Mouse (Mus musculus) mature B cell (primary cell): ENCODE data around the gene Slc9c1.
"Not testable (repeated sequence)": the region's sequence is repeated elsewhere in the genome, so short reads cannot be mapped to it uniquely, and the experiment has no call there.

Experiments
- in situ Hi-C: fragments of 300-500 bp; cut with MboI; formaldehyde crosslinking; loops from 2 replicates; pipeline ENCODE4 v1.14.3; 2019

Slc9c1 gene

GRCm38 (mm10) chr16:45535009-45535408 lies at the start of gene Slc9c1:
Slc9c1 (plus strand) TSS chr16:45535309.
- in situ Hi-C loops, result no loop called here

GRCm38 (mm10) chr16:45492927-45493326 lies 42.2 kb upstream of the Slc9c1 start, which contains the start of gene Gm609:
Gm609 (minus strand) TSS chr16:45492969.
- in situ Hi-C loops, result no loop called here

- in situ Hi-C loops, result no loop called here
Observed at GRCm38 (mm10) chr16:45495326-45495725, 39.8 kb upstream of the Slc9c1 start.

GRCm38 (mm10) chr16:45525551-45525950 lies 9.6 kb upstream of the Slc9c1 start:
- in situ Hi-C loops, result no loop called here

GRCm38 (mm10) chr16:45531950-45532349 lies 3.2 kb upstream of the Slc9c1 start, which contains the start of gene Gm17783:
Gm17783 (minus strand) TSS chr16:45532050.
- in situ Hi-C loops, result no loop called here

GRCm38 (mm10) chr16:45538342-45538741 lies 3.2 kb downstream of the Slc9c1 start:
- in situ Hi-C loops, result not testable (repeated sequence)

GRCm38 (mm10) chr16:45542108-45542507 lies 7.0 kb downstream of the Slc9c1 start:
- in situ Hi-C loops, result no loop called here

- in situ Hi-C loops, result no loop called here
Observed at GRCm38 (mm10) chr16:45544341-45544740, 9.2 kb downstream of the Slc9c1 start.

- in situ Hi-C loops, result no loop called here
Observed at GRCm38 (mm10) chr16:45547982-45548381, 12.9 kb downstream of the Slc9c1 start.

GRCm38 (mm10) chr16:45551579-45551978 lies 16.5 kb downstream of the Slc9c1 start:
- in situ Hi-C loops, result no loop called here

GRCm38 (mm10) chr16:45561747-45562146 lies 26.6 kb downstream of the Slc9c1 start:
- in situ Hi-C loops, result no loop called here

- in situ Hi-C loops, result no loop called here
Observed at GRCm38 (mm10) chr16:45572307-45572706, 37.2 kb downstream of the Slc9c1 start.

- in situ Hi-C loops, result no loop called here
Observed at GRCm38 (mm10) chr16:45579883-45580282, 44.8 kb downstream of the Slc9c1 start.

- in situ Hi-C loops, result no loop called here
Observed at GRCm38 (mm10) chr16:45582512-45582911, 47.4 kb downstream of the Slc9c1 start.

GRCm38 (mm10) chr16:45593656-45594055 lies 58.5 kb downstream of the Slc9c1 start:
- in situ Hi-C loops, result no loop called here

GRCm38 (mm10) chr16:45595494-45595893 lies 60.4 kb downstream of the Slc9c1 start:
- in situ Hi-C loops, result no loop called here

- in situ Hi-C loops, result no loop called here
Observed at GRCm38 (mm10) chr16:45608481-45608954, 73.4 kb downstream of the Slc9c1 start.

- in situ Hi-C loops, result no loop called here
Observed at GRCm38 (mm10) chr16:45609300-45609699, 74.2 kb downstream of the Slc9c1 start.

GRCm38 (mm10) chr16:45610267-45610666 lies 75.2 kb downstream of the Slc9c1 start, which contains the start of gene Gcsam:
Gcsam (plus strand) TSS chr16:45610380.
- in situ Hi-C loops, result no loop called here

- in situ Hi-C loops, result no loop called here
Observed at GRCm38 (mm10) chr16:45613247-45613646, 78.1 kb downstream of the Slc9c1 start.

GRCm38 (mm10) chr16:45615944-45616343 lies 80.8 kb downstream of the Slc9c1 start:
- in situ Hi-C loops, result no loop called here

- in situ Hi-C loops, result loop anchor here (10.0 kb wide), 1 partner anchor 425 kb away; no protein-coding TSS in a partner anchor
Observed at GRCm38 (mm10) chr16:45619751-45620375, 84.8 kb downstream of the Slc9c1 start.

GRCm38 (mm10) chr16:45623230-45623629 lies 88.1 kb downstream of the Slc9c1 start:
- in situ Hi-C loops, result loop anchor here (10.0 kb wide), 1 partner anchor 428 kb away; no protein-coding TSS in a partner anchor
